Mouse (Mus musculus): ENCODE results near the gene Zfp12. TPM values are rescaled to one million over a fixed set of nuclear protein-coding genes. Genes with fewer than 3 reads are reported as not detected.

Gene Zfp12
- polyA plus RNA-seq, 1 experiment: 9.0 TPM

DNA sequence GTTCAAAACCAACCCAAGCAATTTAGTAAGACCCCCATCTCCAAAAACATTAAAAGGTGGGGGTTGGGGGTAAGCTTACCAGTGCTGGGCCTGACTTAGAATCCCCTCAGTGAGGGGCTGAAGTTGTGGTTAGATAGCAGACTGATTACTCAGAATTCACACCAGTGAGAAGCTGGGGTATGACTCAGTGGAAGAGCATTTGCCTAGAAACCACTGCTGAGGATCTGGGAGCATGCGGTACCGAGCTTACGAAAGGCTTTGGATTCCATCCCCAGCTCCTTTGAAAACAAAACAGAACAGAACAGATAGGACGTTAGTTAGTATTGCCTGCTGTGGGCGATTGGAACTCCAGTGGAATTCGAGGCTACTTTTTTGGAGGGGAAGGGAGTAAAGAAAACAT, 36.7 kb downstream of the Zfp12 start:
- Histone ChIP-seq H3K4me3 (ENCODE audit: extremely low read depth, insufficient read depth, insufficient read length) (no peak overlapping the region), H3K27ac (ENCODE audit: insufficient read depth, low read length) (no peak overlapping the region), H3K4me1 (ENCODE audit: control insufficient read depth, insufficient read depth, insufficient read length) (peaks cover 3% of the 10 kb centered on the region; the same call in 1 of the 2 replicates), H3K27me3 (ENCODE audit: control insufficient read depth, insufficient read depth, low read length) (no peaks in the 10 kb centered on the region), H3K36me3 (ENCODE audit: control insufficient read depth, insufficient read depth, low read length) (no peaks in the 10 kb centered on the region)
- DNase-seq (ENCODE audit: low read depth in 1 of 2, low spot score in 2 of 2): no peak
- TF ChIP-seq CTCF (IDR thresholded peaks at IDR 0.05; ENCODE audit: extremely low read depth, insufficient read depth, insufficient read length, insufficient replicate concordance) (no peak), POLR2A (IDR thresholded peaks at IDR 0.05; ENCODE audit: low read depth, low read length) (no peak)
- 81% methylated on average over 6 of the region's 6 CpGs for WGBS

DNA sequence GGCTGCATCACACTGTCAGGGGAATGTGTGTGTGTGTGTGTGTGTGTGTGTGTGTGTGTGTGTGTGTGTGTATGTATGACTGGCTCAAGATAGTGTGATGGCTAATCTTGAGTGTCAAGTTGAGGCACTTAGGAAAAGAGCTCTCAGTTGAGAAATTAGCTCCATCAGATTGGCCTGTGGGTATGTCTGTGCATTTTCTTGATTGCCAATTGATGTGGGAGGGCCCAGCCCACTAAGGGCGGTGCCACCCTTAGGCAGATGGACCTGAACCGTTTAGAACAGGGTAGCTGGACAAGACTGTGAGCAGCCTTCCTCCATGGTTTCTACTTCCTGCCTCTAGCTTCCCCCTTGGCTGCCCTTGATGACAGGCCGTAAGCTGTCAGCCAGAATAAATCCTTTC, 37.1 kb downstream of the Zfp12 start:
- WGBS: 44% methylated on average over 3 of the region's 3 CpGs
- TF ChIP-seq CTCF (IDR thresholded peaks at IDR 0.05; ENCODE audit: extremely low read depth, insufficient read depth, insufficient read length, insufficient replicate concordance): no peak
- no peak for TF ChIP-seq POLR2A (IDR thresholded peaks at IDR 0.05; ENCODE audit: low read depth, low read length)
- DNase-seq (ENCODE audit: low read depth in 1 of 2, low spot score in 2 of 2): no peak
- Histone ChIP-seq H3K27me3 (ENCODE audit: control insufficient read depth, insufficient read depth, low read length) (no peaks in the 10 kb centered on the region), H3K36me3 (ENCODE audit: control insufficient read depth, insufficient read depth, low read length) (no peaks in the 10 kb centered on the region), H3K4me1 (ENCODE audit: control insufficient read depth, insufficient read depth, insufficient read length) (peaks cover 3% of the 10 kb centered on the region; the same call in 1 of the 2 replicates), H3K27ac (ENCODE audit: insufficient read depth, low read length) (no peak overlapping the region), H3K4me3 (ENCODE audit: extremely low read depth, insufficient read depth, insufficient read length) (no peak overlapping the region)

DNA sequence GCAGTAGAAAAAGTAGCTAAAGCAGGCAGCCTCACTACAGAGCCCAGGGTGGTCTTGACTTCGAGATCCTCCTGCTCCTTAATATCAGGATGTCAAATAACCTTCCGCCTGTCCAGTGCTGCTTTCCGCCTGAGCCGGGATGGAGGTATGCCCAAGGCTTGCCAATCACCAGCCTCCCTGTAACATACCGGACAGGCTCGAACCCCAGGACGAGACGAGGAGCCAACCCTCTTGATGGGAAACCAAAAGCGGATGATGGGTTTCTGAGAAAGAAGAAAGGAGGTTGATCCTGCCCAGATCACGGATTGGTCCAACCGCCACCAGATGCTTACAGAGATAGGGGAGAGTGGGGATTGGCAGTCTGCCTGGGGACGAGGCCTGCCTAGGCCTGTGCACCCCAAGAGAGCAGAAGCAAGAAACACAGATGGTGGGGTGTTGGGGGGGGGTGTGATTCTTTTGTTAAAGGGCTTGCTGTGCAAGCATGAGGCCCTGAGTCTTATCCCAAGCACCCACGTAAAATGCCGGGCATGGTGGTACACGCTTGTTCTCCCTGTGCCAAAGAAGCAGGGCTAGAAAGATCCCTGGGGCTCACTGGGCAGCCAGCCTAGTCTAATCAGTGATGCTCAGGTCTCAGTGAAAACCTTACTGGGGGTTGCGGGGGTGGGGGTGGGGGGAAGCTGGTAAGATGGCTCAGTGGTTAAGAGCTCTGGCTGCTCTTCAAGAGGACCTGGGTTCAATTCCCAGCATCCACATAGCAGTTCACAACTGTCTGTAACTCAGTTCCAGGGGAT, 37.8 kb downstream of the Zfp12 start:
- 65% methylated on average over 16 of the region's 16 CpGs for WGBS
- TF ChIP-seq CTCF (IDR thresholded peaks at IDR 0.05; ENCODE audit: extremely low read depth, insufficient read depth, insufficient read length, insufficient replicate concordance): no peak
- TF ChIP-seq POLR2A (IDR thresholded peaks at IDR 0.05; ENCODE audit: low read depth, low read length): no peak
- no peak for DNase-seq (ENCODE audit: low read depth in 1 of 2, low spot score in 2 of 2)

DNA sequence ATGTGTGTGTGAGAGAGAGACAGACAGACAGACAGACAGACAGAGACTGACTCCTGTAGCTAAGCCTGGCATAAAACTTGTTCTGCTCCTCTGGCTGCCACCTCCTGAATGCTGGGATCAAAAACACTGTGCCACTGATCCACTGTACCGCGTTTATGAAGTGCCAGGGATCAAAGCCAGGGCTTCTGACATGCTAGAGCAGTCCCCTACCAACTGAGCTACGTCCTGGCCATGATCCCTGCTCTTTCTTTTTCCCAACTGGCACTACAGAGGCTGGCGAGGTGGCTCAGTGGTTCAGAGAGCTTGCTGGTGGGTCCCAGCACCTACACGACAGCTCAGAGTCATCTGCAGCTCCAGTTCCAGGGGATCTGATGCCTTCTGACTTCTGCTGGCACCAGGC, 40.8 kb downstream of the Zfp12 start:
- Histone ChIP-seq H3K4me3 (ENCODE audit: extremely low read depth, insufficient read depth, insufficient read length) (no peak overlapping the region), H3K27me3 (ENCODE audit: control insufficient read depth, insufficient read depth, low read length) (no peaks in the 10 kb centered on the region), H3K36me3 (ENCODE audit: control insufficient read depth, insufficient read depth, low read length) (no peaks in the 10 kb centered on the region), H3K27ac (ENCODE audit: insufficient read depth, low read length) (no peak overlapping the region), H3K4me1 (ENCODE audit: control insufficient read depth, insufficient read depth, insufficient read length) (peaks cover 3% of the 10 kb centered on the region; the same call in 1 of the 2 replicates)
- WGBS: 56% methylated on average over 5 of the region's 5 CpGs
- DNase-seq (ENCODE audit: low read depth in 1 of 2, low spot score in 2 of 2): no peak
- no peak for TF ChIP-seq CTCF (IDR thresholded peaks at IDR 0.05; ENCODE audit: extremely low read depth, insufficient read depth, insufficient read length, insufficient replicate concordance)
- TF ChIP-seq POLR2A (IDR thresholded peaks at IDR 0.05; ENCODE audit: low read depth, low read length): no peak

More for the DNA sequence above, 37.8 kb downstream of the Zfp12 start:
- Histone ChIP-seq H3K27me3 (ENCODE audit: control insufficient read depth, insufficient read depth, low read length) (no peaks in the 10 kb centered on the region), H3K27ac (ENCODE audit: insufficient read depth, low read length) (no peak overlapping the region), H3K36me3 (ENCODE audit: control insufficient read depth, insufficient read depth, low read length) (no peaks in the 10 kb centered on the region), H3K4me1 (ENCODE audit: control insufficient read depth, insufficient read depth, insufficient read length) (peaks cover 3% of the 10 kb centered on the region; the same call in 1 of the 2 replicates), H3K4me3 (ENCODE audit: extremely low read depth, insufficient read depth, insufficient read length) (no peak overlapping the region)

DNA sequence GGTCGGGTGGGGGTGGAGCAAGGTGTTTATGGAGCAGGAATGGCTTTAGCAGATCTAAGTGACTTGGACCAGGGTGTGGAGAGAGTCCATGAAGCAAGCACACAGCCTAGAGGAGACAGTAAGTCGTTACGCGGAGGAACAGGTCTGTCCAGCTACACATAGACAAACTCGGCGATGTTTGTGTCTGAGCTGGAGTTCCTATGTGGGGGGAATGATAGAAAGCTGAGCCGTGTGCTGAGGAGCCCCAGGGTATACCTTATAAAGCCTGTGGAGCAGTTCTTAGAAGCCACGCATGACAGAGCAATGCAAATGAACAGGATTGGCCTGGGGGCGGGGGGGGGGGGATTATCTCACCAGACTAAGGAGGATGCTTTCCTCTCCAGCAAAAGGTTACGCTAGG, 44.3 kb downstream of the Zfp12 start:
- H3K4me3 ChIP-seq (ENCODE audit: extremely low read depth, insufficient read depth, insufficient read length): no peak overlapping the region
- no peak for TF ChIP-seq POLR2A (IDR thresholded peaks at IDR 0.05; ENCODE audit: low read depth, low read length)
- no peak for TF ChIP-seq CTCF (IDR thresholded peaks at IDR 0.05; ENCODE audit: extremely low read depth, insufficient read depth, insufficient read length, insufficient replicate concordance)

DNA sequence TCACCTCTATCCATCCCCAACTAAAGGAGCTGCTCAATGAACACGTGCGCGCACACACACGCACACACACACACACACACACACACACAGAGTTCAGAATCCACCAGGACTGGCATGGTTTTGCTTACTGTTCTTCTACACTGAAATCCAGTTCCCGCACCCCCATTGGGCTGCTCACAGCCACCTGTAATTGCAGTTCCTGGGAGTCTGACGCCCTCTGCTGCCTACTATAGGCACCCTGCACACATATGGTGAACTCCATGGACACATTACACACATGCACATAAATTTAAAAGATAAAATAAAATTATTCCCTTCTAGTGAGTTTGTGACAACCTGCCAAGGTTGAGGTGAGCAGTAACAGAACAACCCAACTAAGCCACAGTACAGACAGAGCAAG, 49.8 kb downstream of the Zfp12 start:
- H3K36me3 ChIP-seq (ENCODE audit: control insufficient read depth, insufficient read depth, low read length): no peaks in the 10 kb centered on the region
- TF ChIP-seq CTCF (IDR thresholded peaks at IDR 0.05; ENCODE audit: extremely low read depth, insufficient read depth, insufficient read length, insufficient replicate concordance): no peak
- TF ChIP-seq POLR2A (IDR thresholded peaks at IDR 0.05; ENCODE audit: low read depth, low read length): no peak
- no peak overlapping the region for H3K27ac ChIP-seq (ENCODE audit: insufficient read depth, low read length)
- no peak for DNase-seq (ENCODE audit: low read depth in 1 of 2, low spot score in 2 of 2)
- H3K4me1 ChIP-seq (ENCODE audit: control insufficient read depth, insufficient read depth, insufficient read length): peaks cover 4% of the 10 kb centered on the region; the same call in 1 of the 2 replicates
- H3K4me3 ChIP-seq (ENCODE audit: extremely low read depth, insufficient read depth, insufficient read length): no peak overlapping the region
- peaks cover 3% of the 10 kb centered on the region for H3K27me3 ChIP-seq (ENCODE audit: control insufficient read depth, insufficient read depth, low read length)
- WGBS: 65% methylated on average over 6 of the region's 6 CpGs

More for the DNA sequence above, 44.3 kb downstream of the Zfp12 start:
- H3K4me1 ChIP-seq (ENCODE audit: control insufficient read depth, insufficient read depth, insufficient read length): peaks cover 3% of the 10 kb centered on the region; the same call in 1 of the 2 replicates
- no peak for DNase-seq (ENCODE audit: low read depth in 1 of 2, low spot score in 2 of 2)
- H3K27me3 ChIP-seq (ENCODE audit: control insufficient read depth, insufficient read depth, low read length): no peaks in the 10 kb centered on the region
- no peak overlapping the region for H3K27ac ChIP-seq (ENCODE audit: insufficient read depth, low read length)
- no peaks in the 10 kb centered on the region for H3K36me3 ChIP-seq (ENCODE audit: control insufficient read depth, insufficient read depth, low read length)
- WGBS: 69% methylated on average over 10 of the region's 10 CpGs

Measured in spleen, adult 2 months (tissue).